Mouse (Mus musculus) megakaryocyte-erythroid progenitor cell, adult 5-6 weeks (primary cell): ENCODE measurements around the gene Mc3r. TPM values are rescaled to one million over a fixed set of nuclear protein-coding genes. Genes with fewer than 3 reads are reported as not detected.

ENCODE experiments used
- ATAC-seq: replicated peaks from 2 replicates; pipeline ENCODE4 v1.8.0; 2016; ENCODE audit warnings: mild to moderate bottlenecking, inconsistent platforms; ENCODE audit not compliant: severe bottlenecking, poor library complexity, low FRiP score, low TSS enrichment
- total RNA-seq, 2 experiments: library from RNA; stranded (forward) in 1 of 2; stranded (reverse) in 1 of 2; fragments of 200-1000, 215-1000 nt in 1 of 2; fragments of >200 nt in 1 of 2; fragmentation: Nextera tagmentation in 1 of 2; gene quantifications; 2 replicates each; pipeline ENCODE4 v1.2.3; 2014 to 2017

The Mc3r gene
- total RNA-seq (2014; fragmentation: Nextera tagmentation) (not detected in 2 replicates), total RNA-seq (2017) (not detected in 2 replicates)

DNA sequence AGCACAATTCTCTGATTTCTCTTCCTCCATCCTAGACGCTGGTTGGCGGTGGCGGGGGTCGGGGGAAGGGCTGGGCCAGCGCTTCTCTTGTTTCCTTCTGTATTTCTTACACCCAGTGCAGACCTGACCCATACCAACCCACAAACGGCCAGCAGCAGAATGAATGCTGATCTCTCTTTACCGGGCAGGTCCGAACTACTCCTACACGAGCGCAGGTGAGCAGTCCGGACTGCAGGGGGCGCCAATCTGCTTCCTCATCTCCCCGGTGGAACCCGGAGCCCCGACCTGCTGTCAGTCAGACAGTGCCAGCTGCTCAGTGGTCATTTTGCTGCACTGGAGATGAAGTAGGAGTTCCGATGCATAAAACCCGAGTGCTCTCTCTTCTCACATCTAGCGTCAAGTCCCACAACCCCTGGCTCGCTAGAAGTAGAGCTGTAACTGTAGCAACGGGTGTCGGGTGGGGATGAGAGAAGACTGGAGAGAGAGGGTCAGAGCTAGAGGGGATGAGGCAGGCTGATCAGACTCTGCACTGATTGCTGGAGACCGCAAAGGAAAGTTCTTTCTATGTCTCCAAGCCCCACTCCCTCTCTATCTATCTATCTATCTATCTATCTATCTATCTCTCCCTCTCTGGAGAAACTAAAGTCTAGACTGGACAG is at the start of gene Mc3r:
Mc3r (plus strand) TSS at position 387 of the 659 bp plus-strand sequence.
- peak; percentile 66 for ATAC-seq

DNA sequence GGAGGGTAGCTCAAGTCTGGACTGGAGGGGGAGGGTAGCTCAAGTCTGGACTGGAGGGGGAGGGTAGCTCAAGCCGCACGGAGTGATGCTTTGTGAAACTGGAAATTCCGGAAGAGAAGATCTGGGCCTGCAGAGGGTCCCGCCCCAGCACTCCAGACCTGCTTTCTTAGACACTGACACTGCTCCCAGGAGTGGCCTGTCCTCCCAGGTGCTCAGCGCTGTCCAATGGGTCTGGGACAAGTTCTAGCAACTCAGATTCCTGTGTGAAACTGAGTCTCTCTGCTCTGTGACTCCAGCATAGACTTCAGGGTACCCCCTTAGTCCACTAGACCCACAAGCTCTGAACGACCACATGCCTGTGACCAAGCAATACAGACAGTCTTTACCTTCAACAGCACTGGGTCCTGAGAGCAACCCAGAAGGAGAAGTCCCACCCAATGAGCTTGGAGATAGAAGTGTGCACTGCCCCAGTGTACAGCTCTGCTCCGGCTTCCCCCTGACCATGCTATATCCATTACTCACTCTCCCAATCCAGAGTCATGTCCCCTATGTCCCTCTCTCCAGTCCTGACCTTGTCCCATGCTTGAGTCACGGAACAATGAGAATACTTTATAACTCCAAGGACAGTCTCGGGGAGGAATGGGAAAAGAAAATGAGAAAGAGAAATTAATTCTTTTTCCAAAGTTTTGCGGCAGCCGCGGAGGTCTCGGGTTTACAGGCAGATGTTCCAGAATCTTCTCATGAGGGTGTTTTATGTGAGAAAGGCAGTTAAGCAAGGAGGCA is 46.1 kb upstream of the Mc3r start:
- ATAC-seq = no peak

DNA sequence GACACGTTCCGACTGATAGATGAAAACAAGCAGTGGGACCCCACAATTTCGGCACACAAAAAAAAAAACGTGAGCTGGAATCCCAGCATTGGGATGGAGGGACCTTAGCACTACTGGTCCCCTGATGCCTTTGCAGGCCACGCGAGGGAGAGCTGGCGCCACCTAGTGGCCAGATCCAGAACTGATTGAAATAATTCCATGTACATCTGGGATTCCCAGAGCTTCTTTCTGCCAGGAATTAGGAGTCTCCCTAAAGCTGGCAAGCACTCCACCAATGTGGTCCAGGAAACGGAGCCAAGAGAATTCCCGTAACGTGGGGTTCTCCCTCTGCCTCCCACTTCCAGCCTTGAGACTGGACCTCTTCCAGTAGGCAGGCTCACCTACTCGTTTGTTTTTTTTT is 41.3 kb upstream of the Mc3r start:
- ATAC-seq = peak; percentile 77

DNA sequence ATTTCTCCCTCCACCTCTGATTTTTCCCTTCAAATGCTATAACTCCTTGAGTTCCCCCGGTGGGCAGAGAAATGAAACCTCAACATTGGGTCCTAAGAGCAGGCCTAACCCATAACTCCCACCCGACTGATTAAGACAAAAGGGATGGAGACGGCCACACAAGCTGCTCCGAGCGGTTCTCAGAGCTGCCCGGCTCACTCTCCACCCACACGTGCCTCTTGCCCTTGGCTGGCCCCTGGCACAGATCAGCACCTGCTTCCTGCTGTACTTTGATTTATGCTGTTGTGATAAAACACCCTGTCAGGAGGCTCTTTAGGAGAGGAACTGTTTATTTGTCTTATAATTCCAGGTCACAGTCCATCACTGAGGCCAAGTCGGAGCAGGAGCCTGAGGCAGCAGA is 34.8 kb upstream of the Mc3r start:
- no peak for ATAC-seq

DNA sequence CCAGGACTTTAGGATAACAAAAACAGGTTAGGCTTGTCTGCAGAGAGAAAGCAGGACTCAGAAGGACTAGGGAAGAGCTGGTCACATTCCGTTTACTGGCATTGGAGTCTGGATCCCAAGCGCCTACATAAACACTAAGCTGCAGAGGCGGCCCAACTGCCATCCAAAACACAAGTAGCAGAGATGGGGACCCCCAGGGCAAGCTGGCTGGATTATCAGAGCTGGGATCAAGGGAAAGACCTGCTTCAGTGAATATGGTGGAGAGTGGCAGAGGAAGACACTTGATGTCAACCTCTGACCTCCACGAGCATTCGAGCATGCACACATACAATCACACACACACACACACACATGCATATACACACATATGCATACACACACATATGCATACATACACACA is 34.0 kb upstream of the Mc3r start:
- no peak for ATAC-seq

DNA sequence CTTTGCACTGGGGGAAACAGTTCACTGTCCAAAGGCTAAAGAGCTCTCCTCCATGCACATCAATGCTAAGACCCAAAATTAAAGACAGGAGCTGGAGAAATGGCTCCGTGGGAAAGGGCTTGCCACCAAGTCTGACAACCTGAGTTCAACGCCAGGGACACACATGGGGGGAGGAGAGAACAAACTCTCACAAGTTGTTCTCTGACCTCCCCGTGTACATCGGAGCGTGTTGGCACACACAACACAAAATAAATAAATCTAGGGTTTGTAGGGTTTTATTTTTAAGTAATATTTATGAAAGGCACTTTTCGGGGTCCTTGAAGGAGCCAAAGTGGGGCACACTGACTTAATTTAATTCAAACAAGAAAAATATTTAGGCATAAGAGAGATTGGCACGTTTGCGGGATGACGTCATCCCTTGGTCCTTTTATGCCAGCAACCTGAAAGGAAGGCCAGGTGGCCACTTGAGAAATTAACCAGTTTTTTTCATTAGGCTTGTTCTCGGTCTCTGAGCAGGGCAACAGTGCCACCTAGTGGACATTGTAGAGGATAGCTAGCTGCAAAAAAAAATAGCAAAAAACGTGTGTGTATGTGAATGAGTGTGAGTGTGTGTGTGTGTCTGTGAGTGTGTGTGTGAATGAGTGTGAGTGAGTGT is 32.7 kb upstream of the Mc3r start:
- ATAC-seq = peak; percentile 74

DNA sequence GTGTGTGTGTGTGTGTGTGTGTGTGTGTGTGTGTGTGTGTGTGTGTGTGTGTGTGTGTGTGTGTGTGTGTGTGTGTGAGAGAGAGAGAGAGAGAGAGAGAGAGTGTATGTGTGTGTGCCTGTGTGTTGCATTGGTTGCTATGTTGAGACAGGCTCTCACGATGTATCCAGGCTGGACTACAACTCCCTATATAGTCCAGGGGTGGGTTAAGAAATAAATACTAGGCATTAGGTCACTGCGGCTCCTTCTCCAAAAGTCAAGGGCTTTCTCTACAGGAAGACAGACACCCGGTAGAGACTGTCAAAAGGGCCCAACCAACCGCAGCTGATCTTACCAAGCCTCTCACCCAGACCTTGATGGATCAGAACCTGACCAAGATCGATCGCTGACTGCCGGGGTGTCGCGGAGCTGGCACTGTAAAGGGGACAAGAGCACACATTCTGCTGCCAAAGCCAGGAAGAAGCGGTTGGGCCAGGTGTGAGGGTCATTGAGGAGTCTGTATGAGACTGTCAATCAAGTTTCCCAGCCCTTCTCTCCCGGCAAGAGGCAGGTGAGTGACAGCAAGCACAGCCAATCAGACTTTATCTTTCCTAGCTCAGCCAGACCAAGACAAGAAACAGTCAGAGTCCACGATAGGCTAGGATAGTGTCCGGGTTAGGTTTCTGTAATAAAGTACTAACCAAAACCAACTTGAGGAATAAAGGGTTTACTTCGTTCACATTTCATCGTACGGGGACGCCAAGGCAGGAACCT is 32.0 kb upstream of the Mc3r start:
- ATAC-seq = no peak

DNA sequence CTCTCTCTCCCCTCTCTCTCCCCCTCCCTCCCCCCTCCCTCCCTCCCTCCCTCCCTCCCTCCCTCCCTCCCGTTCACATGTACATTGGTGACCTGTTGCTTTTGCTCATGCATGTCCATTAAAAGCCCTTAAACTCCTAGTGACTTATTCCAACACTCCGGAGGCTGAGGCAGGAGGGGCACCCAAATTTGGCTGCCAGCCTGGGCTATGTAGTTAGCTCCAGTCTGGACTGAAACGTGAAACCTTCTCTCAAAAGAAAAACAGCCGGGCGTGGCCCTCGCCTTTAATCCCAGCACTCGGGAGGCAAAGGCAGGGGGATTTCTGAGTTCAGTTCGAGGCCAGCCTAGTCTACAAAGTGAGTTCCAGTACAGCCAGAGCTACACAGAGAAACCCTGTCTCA is 30.4 kb upstream of the Mc3r start:
- ATAC-seq = no peak

DNA sequence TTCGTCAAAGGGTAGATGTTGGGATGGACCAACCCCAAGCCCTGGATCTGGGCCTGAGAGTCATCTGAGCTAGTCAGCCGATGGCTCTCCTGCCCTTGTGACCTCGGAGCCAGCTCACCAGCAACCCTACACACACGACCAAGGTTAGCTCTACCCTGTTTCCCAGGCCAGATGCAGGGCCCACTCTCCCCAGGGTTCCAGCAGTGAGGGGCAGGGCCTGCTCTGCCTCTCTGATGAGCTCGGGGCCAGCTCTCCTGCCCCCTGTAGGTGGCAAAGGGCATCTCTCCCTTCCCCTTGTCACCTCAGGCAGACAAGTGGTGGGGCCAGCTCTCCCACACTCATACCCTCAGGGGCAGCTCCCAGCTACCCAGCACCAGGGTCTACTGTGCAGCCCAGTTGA is 29.1 kb upstream of the Mc3r start:
- 0 out of 2 replicates have a peak, but pooled peaks have one; percentile 16 for ATAC-seq

DNA sequence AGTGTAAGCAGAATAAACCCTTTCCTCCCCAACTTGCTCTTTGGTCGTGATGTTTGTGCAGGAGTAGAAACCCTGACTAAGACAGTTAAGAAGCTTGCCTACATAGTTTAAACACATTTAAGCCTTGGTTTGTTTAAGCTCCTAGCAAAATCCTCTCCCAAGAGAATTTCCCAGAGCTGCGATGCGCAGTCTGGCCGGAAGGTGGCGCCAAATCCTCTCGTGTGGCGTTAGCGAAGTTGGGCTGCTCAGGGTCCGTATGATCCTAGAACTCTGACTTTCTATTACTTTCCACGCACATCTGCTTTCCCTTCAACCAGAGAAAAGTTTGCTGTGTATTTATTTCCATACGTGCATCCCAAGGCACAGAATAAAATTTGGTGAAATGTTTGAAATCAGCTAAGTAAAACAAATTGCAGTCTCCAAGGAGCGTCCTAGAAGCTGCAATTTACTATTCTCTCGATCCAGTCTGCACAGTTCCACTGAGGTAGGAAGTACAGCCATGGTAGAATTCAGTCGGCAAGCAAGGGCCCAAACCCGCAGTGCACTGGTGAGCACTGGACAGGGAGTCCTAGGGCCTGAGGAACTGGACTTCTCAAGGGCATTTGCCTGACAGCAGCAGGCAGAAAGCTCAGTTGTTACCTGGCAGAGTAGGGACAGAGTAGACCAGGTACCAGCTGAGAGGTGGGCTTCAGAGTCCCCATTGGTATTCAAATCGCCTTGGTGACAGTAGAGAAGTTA is 26.5 kb upstream of the Mc3r start:
- ATAC-seq = peak; percentile 78

DNA sequence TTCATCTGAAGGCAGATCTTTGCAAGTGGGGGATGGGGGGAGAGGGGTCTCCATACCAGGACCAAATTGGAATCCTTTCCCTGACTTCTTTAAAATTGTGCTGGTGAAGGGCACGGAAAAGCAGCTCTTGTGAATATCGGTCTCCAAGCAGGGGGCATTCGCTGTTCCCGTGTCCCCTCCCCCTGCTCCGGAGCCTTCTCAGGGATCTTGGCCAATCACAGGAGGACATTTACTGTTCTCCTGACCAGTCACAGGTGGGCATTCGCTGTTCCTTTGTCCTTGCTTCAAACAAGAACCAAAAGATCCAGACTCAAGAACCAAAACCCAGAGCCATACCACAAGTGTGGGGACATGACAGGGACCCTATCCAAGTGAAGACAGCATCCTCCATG is 25.9 kb upstream of the Mc3r start:
- ATAC-seq = no peak

DNA sequence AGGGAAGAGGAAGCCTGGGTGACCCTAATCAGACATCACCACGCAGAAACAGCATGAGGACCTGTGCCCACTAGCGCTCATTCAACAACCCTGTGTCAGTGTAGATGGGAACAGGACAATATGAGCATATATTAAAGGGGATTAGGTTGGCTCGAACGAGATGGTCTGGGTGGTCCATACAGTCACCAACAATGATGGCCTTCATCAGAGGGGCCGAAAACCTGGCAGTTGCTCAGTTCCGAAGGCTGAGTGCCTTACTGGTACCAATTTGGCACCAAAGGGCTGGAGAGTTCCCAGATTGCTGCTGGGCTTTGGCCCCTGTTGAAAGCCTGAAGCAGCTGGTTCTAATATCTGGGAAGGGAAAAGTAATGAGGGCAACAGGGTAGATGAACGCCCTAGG is 25.4 kb upstream of the Mc3r start:
- no peak for ATAC-seq

DNA sequence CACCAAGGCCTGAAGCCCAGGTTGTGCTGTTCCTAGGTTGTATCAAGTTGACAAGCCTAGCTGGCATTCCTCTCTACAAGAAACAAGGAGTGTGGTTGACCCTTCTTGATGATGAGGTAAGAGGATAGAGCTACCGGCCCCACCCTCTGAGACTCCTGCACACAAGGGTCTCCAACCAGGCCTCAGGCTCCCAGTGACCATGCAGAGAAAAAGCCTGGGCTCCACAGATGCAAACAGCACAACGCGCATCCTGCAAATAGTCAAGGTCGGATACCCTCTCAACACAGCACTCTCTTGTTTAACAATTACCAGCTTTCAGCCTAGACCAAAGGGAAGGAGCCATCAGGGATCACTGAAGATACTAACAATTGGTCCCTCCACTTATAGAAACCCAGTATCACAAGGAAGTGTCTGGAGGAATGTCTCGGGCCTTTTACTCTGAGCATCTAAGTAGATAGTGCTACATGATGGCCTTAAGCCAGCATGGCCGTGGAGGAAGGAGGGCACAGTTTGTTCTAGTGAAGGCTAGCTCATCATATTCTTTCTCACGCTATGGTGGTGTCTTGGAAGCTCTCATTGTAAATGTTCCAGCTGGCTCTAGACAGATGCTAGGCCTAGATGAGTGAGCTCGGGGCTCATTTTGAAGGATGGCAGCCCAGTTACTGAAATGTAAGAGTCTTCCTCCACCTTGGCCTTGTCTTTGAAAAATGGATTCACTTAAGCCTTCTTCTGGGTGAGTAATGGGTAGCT is 24.7 kb upstream of the Mc3r start:
- no peak for ATAC-seq

DNA sequence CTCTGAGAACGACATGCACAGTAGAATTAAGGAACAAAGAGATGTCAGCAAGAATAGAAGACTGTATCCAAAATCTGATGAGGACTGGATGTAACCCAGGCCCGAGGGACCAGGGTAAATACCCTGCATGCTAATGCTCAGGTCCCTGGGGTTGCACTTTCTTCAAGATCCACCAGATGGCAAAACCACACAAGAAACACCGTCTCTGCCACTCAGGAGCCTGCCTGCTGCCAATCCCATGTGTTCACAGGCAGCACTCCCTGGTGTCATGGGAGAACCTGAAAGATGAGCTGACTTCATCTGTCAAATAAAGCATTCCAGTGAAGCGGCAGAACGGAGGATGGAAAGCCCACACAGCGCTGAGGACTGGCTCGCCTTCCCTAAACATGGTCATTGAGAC is 21.3 kb upstream of the Mc3r start:
- 0 out of 2 replicates have a peak, but pooled peaks have one; percentile 49 for ATAC-seq

DNA sequence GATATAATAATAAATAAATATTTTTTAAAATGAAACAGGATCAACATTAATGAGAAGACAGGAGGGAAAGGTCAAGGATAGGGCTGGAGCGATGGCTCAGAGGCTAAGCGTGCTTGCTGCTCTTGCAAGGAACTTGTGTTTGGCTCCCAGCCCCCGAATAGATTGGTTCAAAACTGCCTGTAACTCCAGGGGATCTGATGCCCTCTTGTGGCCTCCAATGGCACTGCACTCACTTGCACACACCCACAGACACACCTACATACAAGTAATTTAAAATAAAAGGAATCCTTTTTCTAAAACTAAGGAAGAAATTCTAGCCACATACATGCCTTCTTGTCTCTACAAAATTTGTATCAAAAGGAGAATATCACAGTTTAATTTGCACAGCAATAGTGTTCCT is 20.5 kb upstream of the Mc3r start:
- no peak for ATAC-seq

DNA sequence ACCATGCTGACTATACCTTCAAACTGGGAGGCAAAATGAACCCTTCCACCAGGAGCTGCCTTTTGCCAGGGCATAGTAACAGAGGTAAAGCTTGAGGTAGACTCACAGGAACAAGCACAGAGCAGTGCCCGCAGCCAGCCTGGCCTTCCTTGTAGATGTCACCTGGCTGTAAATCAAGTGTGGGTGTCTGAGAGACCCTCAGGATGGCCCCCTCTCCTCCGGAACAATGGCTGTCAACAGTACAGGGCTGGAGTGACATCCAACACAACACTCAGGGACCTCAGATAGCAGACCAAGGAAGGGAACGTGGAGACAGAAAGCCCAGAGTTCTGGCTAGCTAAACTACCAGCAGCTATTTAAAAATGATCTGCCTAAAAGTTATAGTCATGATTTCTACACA is 19.1 kb upstream of the Mc3r start:
- no peak for ATAC-seq

DNA sequence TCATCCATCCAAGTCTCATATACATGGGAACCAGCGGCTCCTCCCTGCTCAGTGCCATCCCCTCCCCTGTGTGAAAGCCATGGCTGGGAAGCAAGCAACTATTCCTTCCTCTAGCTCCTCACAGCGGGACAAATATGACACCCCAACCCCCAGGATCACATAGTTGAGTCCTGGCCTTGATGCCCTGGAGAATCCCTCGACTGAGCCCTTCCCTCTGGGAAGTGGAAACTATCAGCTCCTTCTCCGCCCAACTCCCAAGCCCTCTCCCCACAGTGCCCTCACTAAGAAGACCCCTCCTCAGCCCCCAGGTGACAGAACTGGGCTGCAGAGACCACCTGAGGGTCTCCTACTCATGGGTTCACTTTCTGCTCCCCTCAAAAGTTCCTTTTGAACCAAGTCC is 18.2 kb upstream of the Mc3r start:
- no peak for ATAC-seq

DNA sequence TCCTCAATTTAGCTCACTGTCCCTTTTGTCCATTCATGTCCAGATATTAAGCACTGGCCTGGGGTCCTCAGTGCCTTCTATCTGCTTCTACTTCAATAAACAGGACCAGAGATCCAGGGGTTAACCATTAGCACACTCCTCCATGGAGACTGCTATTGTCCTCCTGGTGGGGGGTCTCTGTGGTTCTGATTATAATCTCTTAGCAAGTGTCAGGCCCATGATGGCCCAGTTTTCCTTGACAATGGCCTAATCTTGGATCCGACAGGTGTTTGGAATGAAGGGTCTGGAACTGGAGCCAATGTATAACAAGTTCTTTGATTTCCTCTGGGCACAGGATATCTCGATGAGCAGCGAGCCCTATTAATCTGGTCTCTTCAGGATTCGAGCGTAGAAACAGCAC is 10.1 kb upstream of the Mc3r start:
- ATAC-seq = no peak

DNA sequence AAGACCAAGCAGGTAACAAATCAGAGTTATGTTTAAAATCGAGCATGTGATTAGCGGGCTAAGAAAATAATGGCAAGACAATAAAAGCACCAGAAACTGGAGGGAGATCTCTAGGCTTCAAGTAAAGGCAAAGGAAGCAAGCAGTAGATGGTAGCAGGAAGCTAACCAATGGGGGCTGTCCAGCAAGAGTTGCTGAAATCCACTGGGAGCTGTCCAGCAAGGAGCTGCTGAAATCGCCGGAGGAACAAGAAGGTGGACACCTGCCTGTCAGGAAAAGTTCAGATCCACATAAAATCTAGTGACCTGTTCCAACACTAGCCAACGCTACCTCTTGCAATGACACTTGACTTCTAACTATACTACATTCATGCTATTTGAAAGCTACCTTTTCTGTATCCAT is 7.3 kb upstream of the Mc3r start:
- peak; percentile 63; the same call in 1 of the 2 replicates for ATAC-seq
